Mouse (Mus musculus) lung, postnatal 0 days (tissue): ENCODE data around the gene Rhobtb1.

Experiments used
- CTCF ChIP-seq: IDR thresholded peaks from 2 replicates; pipeline ENCODE4 v1.5.1; 2016; ENCODE audit warnings: antibody characterized with exemption, mild to moderate bottlenecking
- EP300 ChIP-seq: IDR thresholded peaks from 2 replicates; pipeline ENCODE4 v1.6.1; 2016; ENCODE audit warnings: antibody characterized with exemption, mild to moderate bottlenecking, control low read depth

DNA sequence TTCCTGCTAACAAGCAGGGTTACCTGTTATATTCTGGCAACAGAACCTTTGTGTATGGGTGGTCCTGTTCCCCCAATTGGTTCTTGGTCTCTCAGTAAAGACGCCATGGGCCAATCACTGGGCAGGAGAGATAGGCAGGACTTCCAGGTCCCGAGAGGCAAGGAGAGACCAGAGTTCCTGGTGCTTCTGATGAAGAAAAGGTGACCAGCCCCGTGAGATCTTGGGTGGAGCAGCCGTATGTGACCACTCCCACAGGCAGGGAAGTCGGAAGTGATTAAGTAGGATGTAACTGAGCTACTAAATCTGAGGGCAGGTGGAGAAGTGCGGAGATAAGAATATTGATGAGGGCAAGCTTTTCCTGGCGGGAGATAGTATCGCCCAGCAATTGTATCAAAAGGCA lies 176.1 kb downstream of the Rhobtb1 start:
- TF ChIP-seq CTCF (no peak), EP300 (no peak)
